Mouse (Mus musculus): ENCODE data around the gene Lrrn4cl. TPM values are rescaled to one million over a fixed set of nuclear protein-coding genes. Genes with fewer than 3 reads are reported as not detected.
"Not testable (repeated sequence)": the region's sequence is repeated elsewhere in the genome, so short reads cannot be mapped to it uniquely, and the experiment has no call there.

Gene Lrrn4cl
- total RNA-seq, 2 experiments from 2014 or later = 3.5 to 4.2 TPM

DNA sequence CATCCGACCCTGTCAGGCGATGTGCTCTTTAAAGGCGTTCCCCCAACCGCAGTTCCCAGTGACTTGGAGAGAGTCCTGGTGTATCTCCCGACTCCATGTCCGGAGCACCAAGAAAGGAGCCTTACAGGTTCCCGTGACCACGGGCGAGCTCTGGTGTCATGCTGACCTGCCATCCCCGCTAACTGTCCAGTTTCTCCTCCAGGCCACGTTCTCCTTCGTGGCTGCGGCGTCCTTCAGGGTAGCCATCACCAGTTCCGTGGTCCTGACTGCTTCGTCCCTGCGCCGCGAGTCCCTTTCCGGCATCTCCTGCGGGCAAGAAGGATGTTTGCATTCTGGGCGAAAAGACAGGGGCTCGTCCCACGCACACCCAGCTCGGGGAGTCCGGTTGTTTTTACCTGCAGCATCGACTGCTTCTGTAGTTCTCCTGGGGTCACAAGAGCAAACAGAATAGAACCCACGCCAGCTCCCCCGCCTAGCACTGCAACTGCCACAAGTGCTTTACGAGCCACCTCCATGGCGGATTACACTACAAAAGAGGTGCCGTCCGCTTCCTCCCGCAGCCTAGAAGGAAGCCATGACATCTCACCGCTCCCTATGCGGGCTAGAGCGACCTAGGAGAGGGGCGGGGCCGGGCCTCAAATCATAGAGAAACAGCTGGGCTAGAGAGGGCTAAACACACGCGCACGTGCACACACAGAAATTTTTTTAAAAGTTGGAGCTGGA is 29.9 kb downstream of the Lrrn4cl start, which contains the start of gene Uqcc3:
Gene Uqcc3 (minus strand): TSS at position 613 of the 723 bp plus-strand sequence.
- peak; percentile 72 to 83 for DNase-seq (ENCODE audit: low spot score in 2 of 2)

DNA sequence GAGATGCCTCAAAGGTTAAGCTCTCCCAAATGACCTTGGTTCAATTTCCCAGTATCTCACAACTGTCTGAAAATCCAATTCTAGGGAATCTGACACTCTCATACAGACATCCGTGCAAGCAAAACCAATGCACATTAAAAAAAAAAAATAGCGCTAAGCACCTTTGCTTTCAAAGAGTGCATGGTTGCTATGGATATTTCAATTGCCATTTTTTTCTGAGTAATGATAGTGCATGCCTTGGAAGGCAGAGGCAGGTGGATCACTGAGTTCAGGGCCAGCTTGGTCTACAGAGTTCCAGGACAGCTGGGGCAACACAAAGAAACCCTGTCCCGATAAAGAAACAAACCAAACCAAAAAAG is 30.4 kb downstream of the Lrrn4cl start:
- DNase-seq (ENCODE audit: low spot score in 2 of 2) = no peak

DNA sequence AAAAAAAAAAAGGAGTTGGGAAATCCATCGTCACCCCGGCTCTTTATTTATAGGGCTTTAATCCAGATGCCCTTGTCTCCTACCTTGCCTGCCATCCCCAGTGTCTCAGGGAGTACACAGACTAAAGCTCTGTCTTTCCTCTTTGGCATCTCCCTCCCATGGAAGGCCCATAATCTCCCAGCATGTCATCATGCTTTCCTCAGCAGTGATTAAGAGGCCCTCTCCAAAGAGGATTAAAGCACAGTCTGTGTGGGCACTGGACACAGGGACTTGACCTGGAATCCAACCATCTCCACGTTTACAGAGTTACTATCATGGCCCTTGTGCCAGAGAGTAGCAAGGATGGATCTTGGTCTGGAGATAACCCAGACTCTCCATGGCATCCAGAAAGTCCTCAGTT is 33.0 kb downstream of the Lrrn4cl start, which contains the start of the genes Lbhd1 and Gm49403:
Gene Lbhd1 (plus strand): TSS at position 117 of the 400 bp plus-strand sequence.
Gene Gm49403 (plus strand): TSS at position 315 of the 400 bp plus-strand sequence.
- DNase-seq (ENCODE audit: low spot score in 2 of 2) = no peak

- DNase-seq (ENCODE audit: low spot score in 2 of 2) = no peak
These were observed 36.5 kb downstream of the Lrrn4cl start for GRCm38 (mm10) chr19:8886916-8887584.

- no peak for DNase-seq (ENCODE audit: low spot score in 2 of 2)
These were observed 37.3 kb downstream of the Lrrn4cl start for GRCm38 (mm10) chr19:8887585-8888463.

DNA sequence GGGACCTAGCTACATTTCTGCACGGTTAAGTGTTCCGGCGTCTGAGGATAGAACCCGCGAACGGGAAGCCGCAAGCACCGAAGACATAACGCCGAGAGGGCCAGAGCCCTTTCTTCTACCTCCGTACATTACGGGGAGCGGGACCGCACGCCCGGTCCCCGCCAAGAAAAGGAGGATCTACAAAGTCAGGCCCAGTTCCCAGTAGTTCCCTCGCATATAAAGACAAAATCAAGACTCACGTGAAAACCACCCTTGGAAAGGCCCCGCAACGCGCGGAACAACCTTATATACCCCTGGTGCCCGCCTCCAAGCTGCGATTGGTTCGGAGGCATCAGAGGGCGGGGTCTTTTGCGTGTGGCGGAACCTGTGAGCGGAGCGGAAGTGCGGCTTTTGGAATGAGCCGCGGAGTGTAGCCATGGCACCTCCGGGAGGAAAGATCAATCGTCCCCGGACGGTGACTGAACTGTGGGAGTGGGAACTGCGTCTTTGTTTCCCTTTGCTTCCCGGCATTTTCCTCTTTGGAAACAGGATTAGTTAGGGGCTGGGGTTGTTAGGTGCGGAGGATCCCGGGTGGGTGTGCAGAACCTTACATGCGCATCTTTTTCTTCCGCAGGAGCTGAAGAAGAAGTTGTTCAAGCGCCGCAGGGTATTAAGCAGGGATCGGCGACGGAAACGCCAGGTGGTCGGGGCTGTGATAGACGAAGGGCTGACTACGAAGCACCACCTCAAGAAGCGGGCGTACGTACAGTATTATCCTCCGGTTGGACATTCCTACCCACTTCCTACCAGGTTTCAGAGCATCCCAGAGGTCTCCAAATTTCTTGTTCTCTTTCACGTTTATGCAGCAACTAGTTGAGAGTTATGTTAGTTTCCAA is 38.2 kb downstream of the Lrrn4cl start, which contains the start of the genes 1810009A15Rik and Gm49416:
Gene 1810009A15Rik (plus strand): TSS at position 343 of the 875 bp plus-strand sequence.
Gene Gm49416 (plus strand): TSS at position 416 of the 875 bp plus-strand sequence.
- peak; percentile 78 to 91 for DNase-seq (ENCODE audit: low spot score in 2 of 2)

DNA sequence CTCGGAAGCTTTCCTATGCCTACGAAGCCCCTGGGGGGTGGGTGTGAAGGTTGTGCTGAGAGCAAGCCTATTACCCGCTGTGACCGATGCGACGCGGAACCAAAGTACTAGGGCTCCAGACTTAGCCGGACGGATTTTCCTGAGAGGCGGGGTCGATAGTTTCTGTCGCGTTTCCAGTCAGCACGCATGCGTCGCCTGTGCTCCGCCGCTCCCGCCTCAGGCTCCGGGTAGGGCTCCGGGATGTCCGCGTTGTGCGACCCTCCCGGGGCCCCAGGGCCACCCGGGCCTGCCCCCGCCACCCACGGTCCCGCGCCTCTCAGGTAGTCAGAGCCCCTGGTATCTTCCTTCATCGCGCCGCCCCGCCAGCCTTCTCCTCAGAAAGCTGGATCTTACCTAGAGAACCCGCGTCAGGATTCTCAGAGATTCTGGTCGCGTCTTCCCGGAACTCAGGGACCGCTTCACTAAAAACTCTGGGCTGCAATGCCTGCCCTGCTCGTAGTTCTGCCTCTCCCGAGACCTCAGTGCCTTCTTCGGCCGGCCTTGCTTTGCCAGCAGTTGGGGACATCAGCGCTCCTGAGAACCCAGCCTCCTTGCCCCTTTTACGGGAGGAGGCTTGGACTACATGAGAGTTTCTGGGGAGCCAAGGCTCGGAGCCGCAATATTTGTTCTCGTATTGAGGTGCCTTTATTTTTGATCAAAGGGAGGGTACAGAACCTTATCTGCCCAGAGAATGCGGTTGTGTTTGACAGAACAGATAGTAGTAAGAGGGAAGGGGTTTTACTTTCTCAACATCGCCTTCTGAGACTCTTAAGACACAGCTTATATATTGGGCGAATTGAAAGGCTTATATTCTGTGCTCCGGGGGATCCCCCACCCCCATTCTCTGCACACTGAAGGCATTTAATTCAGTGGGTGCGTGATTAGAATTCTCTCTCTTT is 42.5 kb downstream of the Lrrn4cl start, which contains the start of gene Ints5:
Gene Ints5 (plus strand): TSS at position 177 of the 938 bp plus-strand sequence.
- peak; percentile 65 to 74 for DNase-seq (ENCODE audit: low spot score in 2 of 2)

GRCm38 (mm10) chr19:8895397-8895960 is 44.9 kb downstream of the Lrrn4cl start:
- DNase-seq (ENCODE audit: low spot score in 2 of 2) = no peak

- DNase-seq (ENCODE audit: low spot score in 2 of 2) = not testable (repeated sequence)
These were observed 45.7 kb downstream of the Lrrn4cl start for GRCm38 (mm10) chr19:8896231-8896630.

DNA sequence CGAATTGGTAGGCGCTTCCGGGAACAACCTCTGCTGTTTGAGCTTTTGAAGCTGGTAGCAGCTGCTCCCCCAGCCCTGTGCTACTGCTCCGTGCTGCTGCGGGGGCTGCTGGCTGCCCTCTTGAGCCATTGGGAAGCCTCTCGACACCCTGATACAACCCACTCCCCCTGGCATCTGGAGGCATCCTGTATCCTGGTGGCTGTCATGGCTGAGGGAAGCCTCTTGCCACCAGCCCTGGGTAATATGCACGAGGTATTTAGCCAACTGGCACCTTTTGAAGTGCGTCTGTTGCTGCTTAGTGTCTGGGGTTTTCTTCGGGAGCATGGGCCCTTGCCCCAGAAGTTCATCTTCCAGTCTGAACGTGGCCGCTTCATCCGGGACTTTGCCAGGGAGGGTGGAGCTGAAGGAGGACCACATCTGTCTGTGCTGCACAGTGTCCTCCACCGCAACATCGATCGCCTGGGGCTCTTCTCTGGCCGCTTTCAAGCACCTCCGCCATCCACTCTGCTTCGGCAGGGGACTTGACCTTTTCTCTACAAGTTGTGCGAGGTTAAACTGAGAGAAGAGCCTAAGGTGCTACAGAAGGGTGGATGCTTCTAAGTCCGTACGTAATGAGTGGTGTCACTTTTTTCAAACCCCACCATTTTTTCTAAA is 46.8 kb downstream of the Lrrn4cl start:
- peak in 1 of 2 experiments; percentile 37 for DNase-seq (ENCODE audit: low spot score in 2 of 2)

- peak; percentile 85 to 95 for DNase-seq (ENCODE audit: low spot score in 2 of 2)
These were observed 47.4 kb downstream of the Lrrn4cl start, which contains the start of gene Ganab for GRCm38 (mm10) chr19:8897865-8898495. Gene Ganab (plus strand): TSS chr19:8898071.

- DNase-seq (ENCODE audit: low spot score in 2 of 2) = no peak
These were observed 48.0 kb downstream of the Lrrn4cl start for GRCm38 (mm10) chr19:8898576-8898975.

DNA sequence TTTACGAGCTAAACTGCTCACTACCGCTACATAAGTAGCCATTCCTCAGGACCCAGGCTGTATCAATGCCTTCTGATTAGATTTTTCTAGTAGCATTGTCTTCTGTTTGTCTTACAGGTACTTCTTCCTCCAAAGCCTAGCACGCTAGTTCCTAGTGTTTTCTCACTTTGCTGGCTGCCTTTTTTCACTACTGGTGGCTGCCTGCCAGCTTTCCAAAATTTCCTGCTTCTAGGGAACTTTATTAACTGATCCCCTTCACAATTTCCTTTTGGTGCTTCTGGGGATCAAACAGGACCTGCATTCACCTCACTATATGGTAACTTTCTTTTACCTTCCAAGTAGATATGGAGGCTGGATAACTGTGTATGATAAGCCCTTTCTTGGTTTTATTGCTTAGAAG is 48.5 kb downstream of the Lrrn4cl start:
- no peak for DNase-seq (ENCODE audit: low spot score in 2 of 2)

GRCm38 (mm10) chr19:8903412-8903811 is 52.8 kb downstream of the Lrrn4cl start:
- DNase-seq (ENCODE audit: low spot score in 2 of 2) = no peak
